Comparison of ENCODE assay signal across 26 mouse cellular contexts in genomic region chr3:69762838-69763368, GRCm38 (mm10).
"Had no signal": no experiment of that assay in that cellular context is flagged by ENCODE, and none has a peak within 500 bp of the region (broad histone marks: within the 10 kb centered on the region; RNA-seq: fewer than 3 reads in every experiment).

No protein-coding gene starts in this region.

- H3K27ac ChIP-seq: gastrocnemius, adult 2 months; heart, adult 2 months; heart, embryonic 10.5 days; hindbrain, embryonic 10.5 days; hindbrain, embryonic 13.5 days; hindbrain, embryonic 15.5 days; hindbrain, postnatal 0 days; kidney, embryonic 15.5 days; kidney, postnatal 0 days; limb, embryonic 10.5 days; limb, embryonic 12.5 days had no signal

- H3K9me3 ChIP-seq: heart, embryonic 10.5 days; heart, embryonic 12.5 days; hindbrain, embryonic 10.5 days; hindbrain, embryonic 13.5 days; hindbrain, embryonic 15.5 days; kidney, embryonic 15.5 days; limb, embryonic 10.5 days; limb, embryonic 12.5 days had no signal

- H3K4me2 ChIP-seq: heart, embryonic 12.5 days; hindbrain, embryonic 13.5 days; hindbrain, embryonic 15.5 days; kidney, embryonic 15.5 days; limb, embryonic 12.5 days; liver, embryonic 11.5 days had no signal

- H3K4me1 ChIP-seq: heart, embryonic 10.5 days; heart, embryonic 12.5 days; hindbrain, embryonic 10.5 days; hindbrain, embryonic 13.5 days; hindbrain, embryonic 15.5 days; kidney, embryonic 15.5 days; limb, embryonic 10.5 days; limb, embryonic 12.5 days had no signal

- H3K4me3 ChIP-seq: gastrocnemius, adult 2 months; heart, adult 2 months; heart, embryonic 10.5 days; heart, embryonic 12.5 days; hindbrain, embryonic 10.5 days; hindbrain, embryonic 13.5 days; hindbrain, embryonic 15.5 days; kidney, embryonic 15.5 days; limb, embryonic 10.5 days; limb, embryonic 12.5 days had no signal

- H3K27me3 ChIP-seq: heart, embryonic 12.5 days; hindbrain, embryonic 13.5 days; hindbrain, embryonic 15.5 days; kidney, embryonic 15.5 days; limb, embryonic 12.5 days had no signal

- DNase-seq: gastrocnemius, adult 2 months; gastrocnemius, postnatal 10 days; gastrocnemius, postnatal 25 days; heart, adult 2 months; heart, postnatal 10 days; heart, postnatal 4 days; kidney, adult 11 months; kidney, adult 2 months; kidney, adult 9 months; kidney, postnatal 14 days; kidney, postnatal 36 days; layer of hippocampus, adult 9-11 months; layer of hippocampus, postnatal 36 days; liver had no signal

- H3K9ac ChIP-seq: heart, embryonic 12.5 days; hindbrain, embryonic 13.5 days; hindbrain, embryonic 15.5 days; kidney, embryonic 15.5 days; limb, embryonic 12.5 days had no signal

- ATAC-seq: forebrain, embryonic 16.5 days; hindbrain, postnatal 0 days had no signal
